12 mouse cellular contexts compared by ENCODE assay signal in genomic region chr5:107838891-107839644, GRCm38 (mm10). TPM values are rescaled to one million over a fixed set of nuclear protein-coding genes. Genes with fewer than 3 reads are reported as not detected.
DNase-seq lines count a peak whose midpoint lies in the region; ATAC-seq and TF ChIP-seq lines count a peak whose summit lies in the region.
"Had no signal": no experiment of that assay in that cellular context is flagged by ENCODE, and none has a peak within 500 bp of the region (broad histone marks: within the 10 kb centered on the region; RNA-seq: fewer than 3 reads in every experiment).

No protein-coding gene starts in this region.

- no peak for TF ChIP-seq EP300 in ES-Bruce4 (IDR thresholded peaks at IDR 0.05; ENCODE audit: insufficient read depth, low read depth, low read length)
- no peak for TF ChIP-seq EP300 in liver, embryonic 14.5 days (IDR thresholded peaks at IDR 0.05; ENCODE audit: low read depth)

- peaks cover 2% of the 10 kb centered on the region for H3K36me3 ChIP-seq in ES-Bruce4 (ENCODE audit: control insufficient read depth, insufficient read depth, low read length, poor library complexity, severe bottlenecking)
- peaks cover 35% of the 10 kb centered on the region for H3K36me3 ChIP-seq in liver, embryonic 14.5 days (replicated peaks; ENCODE audit: control insufficient read depth, insufficient read depth, low read depth)
- H3K36me3 ChIP-seq in midbrain, embryonic 10.5 days: peaks cover 15% of the 10 kb centered on the region

- H3K4me1 ChIP-seq in ES-Bruce4 (ENCODE audit: control insufficient read depth, insufficient read depth, low read length): peaks cover 2% of the 10 kb centered on the region
- H3K4me1 ChIP-seq in liver, embryonic 14.5 days (replicated peaks; ENCODE audit: control insufficient read depth in 2 of 2, insufficient read depth in 2 of 2, low read length in 1 of 2): peaks cover 3 to 7% of the 10 kb centered on the region in 2 experiments
- no peaks in the 10 kb centered on the region for H3K4me1 ChIP-seq in midbrain, embryonic 10.5 days

- no peak overlapping the region for H3K4me2 ChIP-seq in liver, embryonic 14.5 days (ENCODE audit: low read depth)
- H3K4me2 ChIP-seq: lung, embryonic 15.5 days had no signal

- no peaks in the 10 kb centered on the region for H3K27me3 ChIP-seq in ES-Bruce4 (ENCODE audit: control insufficient read depth, insufficient read depth, low read length, poor library complexity, severe bottlenecking)
- H3K27me3 ChIP-seq in liver, embryonic 14.5 days (ENCODE audit: control insufficient read depth, insufficient read depth, low read length): no peaks in the 10 kb centered on the region
- H3K27me3 ChIP-seq in midbrain, embryonic 10.5 days (ENCODE audit: low read depth, poor library complexity, severe bottlenecking): no peaks in the 10 kb centered on the region
- H3K27me3 ChIP-seq: lung, embryonic 15.5 days had no signal

- peak; percentile 53 for ATAC-seq in liver, embryonic 14.5 days (ENCODE audit: insufficient read depth)

- 44% methylated on average over 3 of the region's 3 CpGs for WGBS in liver, embryonic 14.5 days (ENCODE audit: insufficient replicate concordance)
- 76% methylated on average over 3 of the region's 3 CpGs for WGBS in midbrain, embryonic 10.5 days

- no peak for TF ChIP-seq CTCF in ES-Bruce4 (IDR thresholded peaks at IDR 0.05; ENCODE audit: low read depth, low read length)
- no peak for TF ChIP-seq CTCF in liver, embryonic 14.5 days (IDR thresholded peaks at IDR 0.05; ENCODE audit: low read depth)

- TF ChIP-seq POLR2A in ES-Bruce4 (IDR thresholded peaks at IDR 0.05; ENCODE audit: insufficient read depth, low read length): no peak

- peak overlapping the region; percentile 5 for H3K27ac ChIP-seq in ES-Bruce4 (ENCODE audit: insufficient read depth, low read length)
- H3K27ac ChIP-seq in liver, embryonic 14.5 days: no peak overlapping the region
- no peak overlapping the region for H3K27ac ChIP-seq in midbrain, embryonic 10.5 days (replicated peaks)
- H3K27ac ChIP-seq: lung, embryonic 15.5 days had no signal

- H3K4me3 ChIP-seq in ES-Bruce4 (ENCODE audit: low read depth, low read length): no peak overlapping the region
- H3K4me3 ChIP-seq in liver, embryonic 14.5 days (ENCODE audit: insufficient read depth in 1 of 2, low read depth in 2 of 2, low read length in 2 of 2): no peak overlapping the region
- H3K4me3 ChIP-seq in midbrain, embryonic 10.5 days: no peak overlapping the region
- H3K4me3 ChIP-seq: erythroblast, embryonic 14.5 days; lung, embryonic 15.5 days had no signal

- peak; percentile 44 for DNase-seq in R1 (ENCODE audit: low read depth, low spot score)
- DNase-seq in gastrocnemius, adult 8-10 months (ENCODE audit: low spot score in 2 of 2): peak; percentile 15 to 20
- DNase-seq in liver, embryonic 14.5 days (ENCODE audit: low read depth in 3 of 3, low spot score in 3 of 3): peak in 1 of 3 experiments; percentile 18
- no peak for DNase-seq in right cerebral cortex, postnatal 25 days
- no peak for DNase-seq in midbrain, embryonic 10.5 days (ENCODE audit: low spot score)
- DNase-seq in thymus, postnatal 0 days (ENCODE audit: low spot score): no peak
- DNase-seq: cerebellum, adult 11-12 months had no signal

- H3K9me3 ChIP-seq in ES-Bruce4 (replicated peaks; ENCODE audit: control insufficient read depth, insufficient read depth, low read length, poor library complexity, severe bottlenecking): no peaks in the 10 kb centered on the region
- H3K9me3 ChIP-seq in liver, embryonic 14.5 days (ENCODE audit: control insufficient read depth, low read length): no peaks in the 10 kb centered on the region
- no peaks in the 10 kb centered on the region for H3K9me3 ChIP-seq in midbrain, embryonic 10.5 days (replicated peaks)
- H3K9me3 ChIP-seq: lung, embryonic 15.5 days had no signal

- no peak overlapping the region for H3K9ac ChIP-seq in ES-Bruce4 (ENCODE audit: low read depth, poor library complexity, severe bottlenecking)
- H3K9ac ChIP-seq in liver, embryonic 14.5 days (replicated peaks): no peak overlapping the region
- H3K9ac ChIP-seq: lung, embryonic 15.5 days had no signal

RNA-seq across cellular contexts. Expression of gene Ube2d2b, which starts 9.2 kb away (rescaled TPM):
- polyA plus RNA-seq in ES-Bruce4 (2011; ENCODE audit: insufficient read depth, insufficient read length, low read depth, missing spikeins): not detected in 2 replicates
- total RNA-seq in gastrocnemius, adult 8-10 months (2022): not detected
- not detected in 2 replicates for polyA plus RNA-seq in liver, embryonic 14.5 days (2012; rRNA removed)
- 0.05 and 0.14 TPM in 2 replicates for polyA plus RNA-seq in liver, embryonic 14.5 days (2014; fragmentation: Nextera tagmentation; extraction: Ambion mirVana)
- polyA plus RNA-seq in midbrain, embryonic 10.5 days (2016; fragmentation: Nextera tagmentation; extraction: Ambion mirVana): 0.12 and 0.17 TPM in 2 replicates
- 0.08 TPM in 1 of 2 replicates, not detected in the other for polyA plus RNA-seq in thymus, postnatal 0 days (2015; fragmentation: Nextera tagmentation; extraction: Ambion mirVana)
- total RNA-seq: hematopoietic stem cell, adult 5-6 weeks had no signal
- polyA plus RNA-seq: erythroblast, embryonic 14.5 days; spleen, adult 2 months had no signal

RNA-seq across cellular contexts. Expression of gene Evi5, which starts 35.8 kb away (rescaled TPM):
- polyA plus RNA-seq in ES-Bruce4 (2011; ENCODE audit: insufficient read depth, insufficient read length, low read depth, missing spikeins): 69.3 and 72.9 TPM in 2 replicates
- 10 to 100 TPM; 16.1 to 19.3 (median 17.6) TPM for total RNA-seq in gastrocnemius, adult 8-10 months (2022)
- 18.1 and 22.7 TPM in 2 replicates for polyA plus RNA-seq in liver, embryonic 14.5 days (2012; rRNA removed)
- 41.4 and 42.9 TPM in 2 replicates for polyA plus RNA-seq in liver, embryonic 14.5 days (2014; fragmentation: Nextera tagmentation; extraction: Ambion mirVana)
- 42.3 and 45.0 TPM in 2 replicates for polyA plus RNA-seq in midbrain, embryonic 10.5 days (2016; fragmentation: Nextera tagmentation; extraction: Ambion mirVana)
- polyA plus RNA-seq in thymus, postnatal 0 days (2015; fragmentation: Nextera tagmentation; extraction: Ambion mirVana): 14.9 and 15.6 TPM in 2 replicates

Comparison
In these comparisons a context has a peak if more than half of its experiments do, and no peak if none do; other contexts are left out.
1. DNase-seq: peak in R1 (single experiment) and gastrocnemius, adult 8-10 months (2 of 2); none in right cerebral cortex, postnatal 25 days (single experiment), midbrain, embryonic 10.5 days (single experiment) and thymus, postnatal 0 days (single experiment).